Mouse (Mus musculus) brain, adult 2 months (tissue): ENCODE measurements around the gene Slc29a2.

ENCODE experiments used
- DNase-seq: peaks from one replicate; pipeline ENCODE4 v3.0.0; 2011; ENCODE audit warnings: low read depth, low spot score

The Slc29a2 gene

GRCm38 (mm10) chr19:5058801-5059771 lies 35.4 kb downstream of the Slc29a2 start:
- no peak for DNase-seq

- no peak for DNase-seq
These were observed 37.0 kb downstream of the Slc29a2 start for GRCm38 (mm10) chr19:5060365-5061330.

- DNase-seq = no peak
These were observed 38.4 kb downstream of the Slc29a2 start for GRCm38 (mm10) chr19:5062041-5062440.

- DNase-seq = no peak
These were observed 38.8 kb downstream of the Slc29a2 start for GRCm38 (mm10) chr19:5062446-5062845.

- DNase-seq = no peak
These were observed 41.4 kb downstream of the Slc29a2 start for GRCm38 (mm10) chr19:5065104-5065503.

GRCm38 (mm10) chr19:5067040-5067799 lies 43.6 kb downstream of the Slc29a2 start:
- no peak for DNase-seq

- DNase-seq = no peak
These were observed 44.4 kb downstream of the Slc29a2 start, which contains the start of gene Cd248 for GRCm38 (mm10) chr19:5067867-5068569. Cd248 (plus strand) TSS chr19:5068078.

GRCm38 (mm10) chr19:5068570-5069234 lies 45.0 kb downstream of the Slc29a2 start:
- DNase-seq = no peak

DNA sequence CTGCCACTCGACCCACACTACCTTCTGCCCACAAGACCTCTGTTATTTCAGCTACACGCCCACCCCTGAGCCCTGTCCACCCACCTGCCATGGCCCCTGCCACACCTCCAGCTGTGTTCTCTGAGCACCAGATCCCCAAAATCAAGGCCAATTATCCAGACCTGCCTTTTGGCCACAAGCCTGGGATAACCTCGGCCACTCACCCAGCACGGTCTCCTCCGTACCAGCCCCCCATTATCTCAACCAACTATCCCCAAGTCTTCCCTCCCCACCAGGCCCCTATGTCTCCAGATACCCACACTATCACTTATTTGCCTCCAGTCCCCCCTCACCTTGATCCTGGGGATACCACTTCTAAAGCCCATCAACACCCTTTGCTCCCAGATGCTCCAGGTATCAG lies 45.8 kb downstream of the Slc29a2 start:
- DNase-seq = no peak

DNA sequence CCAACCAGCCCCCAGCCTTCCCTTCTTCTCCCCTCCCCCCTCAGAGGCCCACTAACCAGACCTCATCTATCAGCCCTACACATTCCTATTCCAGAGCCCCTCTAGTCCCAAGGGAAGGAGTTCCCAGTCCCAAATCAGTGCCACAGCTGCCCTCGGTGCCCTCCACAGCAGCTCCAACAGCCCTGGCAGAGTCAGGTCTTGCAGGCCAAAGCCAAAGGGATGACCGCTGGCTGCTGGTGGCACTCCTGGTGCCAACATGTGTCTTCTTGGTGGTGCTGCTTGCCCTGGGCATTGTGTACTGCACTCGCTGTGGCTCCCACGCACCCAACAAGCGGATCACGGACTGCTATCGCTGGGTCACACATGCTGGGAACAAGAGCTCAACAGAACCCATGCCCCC lies 46.3 kb downstream of the Slc29a2 start:
- DNase-seq = no peak

DNA sequence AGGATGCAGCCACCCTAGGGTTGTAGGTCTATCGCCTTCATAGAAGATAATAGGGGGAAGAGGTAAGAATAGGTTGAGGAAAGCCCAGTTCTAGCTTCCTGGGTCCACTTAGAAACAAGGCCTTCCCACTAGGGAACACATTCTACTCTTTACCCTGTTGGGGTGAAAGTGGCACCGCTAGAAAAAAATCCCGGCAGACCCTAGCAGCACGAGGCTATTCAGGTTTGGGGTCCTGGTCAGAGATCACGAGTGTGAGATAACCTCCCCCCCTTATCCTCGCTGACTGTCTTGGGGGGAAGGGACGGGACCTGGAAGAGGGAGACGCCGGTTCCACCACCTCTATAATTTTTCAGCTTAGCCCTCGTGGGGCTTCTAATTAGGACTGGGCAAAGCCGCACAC lies 47.4 kb downstream of the Slc29a2 start:
- no peak for DNase-seq

GRCm38 (mm10) chr19:5071545-5072369 lies 48.1 kb downstream of the Slc29a2 start:
- DNase-seq = peak; percentile 71

- DNase-seq = no peak
These were observed 48.8 kb downstream of the Slc29a2 start for GRCm38 (mm10) chr19:5072389-5073019.

- DNase-seq = peak; percentile 74
These were observed 49.4 kb downstream of the Slc29a2 start for GRCm38 (mm10) chr19:5073028-5073427.

GRCm38 (mm10) chr19:5073518-5073917 lies 49.9 kb downstream of the Slc29a2 start:
- DNase-seq = peak; percentile 66

DNA sequence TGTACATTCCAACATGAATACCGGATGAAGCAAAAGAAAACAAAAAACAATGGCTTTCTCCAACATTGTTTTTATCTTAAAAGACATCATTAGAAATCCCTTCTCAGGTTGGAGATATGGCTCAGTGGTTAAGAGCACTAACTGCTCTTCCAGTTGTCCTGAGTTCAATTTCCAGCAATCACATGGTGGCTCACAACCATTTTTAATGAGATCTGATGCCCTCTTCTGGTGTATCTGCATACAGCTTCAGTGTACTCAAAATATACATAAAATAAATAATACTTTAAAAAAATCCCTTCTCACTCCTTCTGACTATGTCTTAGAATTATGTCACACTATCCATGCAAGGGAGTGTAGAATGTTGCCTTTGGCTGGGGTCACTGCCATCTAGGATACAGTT lies 55.6 kb downstream of the Slc29a2 start:
- DNase-seq = no peak
